Mouse (Mus musculus) stomach, postnatal 0 days (tissue): ENCODE results near the gene Mapk14.

ENCODE experiments used
- CTCF ChIP-seq: IDR thresholded peaks from 2 replicates; pipeline ENCODE4 v1.5.1; 2016; ENCODE audit warnings: antibody characterized with exemption, low read depth, mild to moderate bottlenecking, moderate library complexity
- EP300 ChIP-seq: optimal IDR thresholded peaks from 2 replicates; pipeline ENCODE3; 2016; ENCODE audit warnings: antibody characterized with exemption

- TF ChIP-seq CTCF (no peak), EP300 (no peak)
Measured at GRCm38 (mm10) chr17:28756447-28756846, 65.3 kb downstream of the Mapk14 start.
